Mouse (Mus musculus) testis, adult 2 months (tissue): ENCODE measurements around the gene Ccdc186. TPM values are rescaled to one million over a fixed set of nuclear protein-coding genes. Genes with fewer than 3 reads are reported as not detected.
A peak's percentile ranks its signal among the peaks of the same experiment; 100 is the strongest.

Source experiments
- H3K27ac ChIP-seq: fragments of 200-500 bp; 2 replicates; pipeline ENCODE4 v1.5.1; 2012; ENCODE audit warnings: low read depth, low read length; ENCODE audit not compliant: control insufficient read depth, insufficient read depth
- H3K27me3 ChIP-seq: fragments of 200-500 bp; 2 replicates; pipeline ENCODE4 v1.6.1; 2012; ENCODE audit warnings: mild to moderate bottlenecking, low read length, moderate library complexity; ENCODE audit not compliant: control insufficient read depth, insufficient read depth
- H3K36me3 ChIP-seq: fragments of 200-500 bp; 2 replicates; pipeline ENCODE4 v1.6.1; 2012; ENCODE audit warnings: mild to moderate bottlenecking, low read length; ENCODE audit not compliant: control insufficient read depth, insufficient read depth
- H3K4me1 ChIP-seq: fragments of 200-500 bp; 2 replicates; pipeline ENCODE4 v1.6.1; 2012; ENCODE audit warnings: low read length; ENCODE audit not compliant: control insufficient read depth, insufficient read depth
- H3K4me3 ChIP-seq: fragments of 200-500 bp; 2 replicates; pipeline ENCODE4 v1.5.1; 2012; ENCODE audit warnings: low read depth, mild to moderate bottlenecking, low read length, moderate library complexity, mixed read lengths; ENCODE audit not compliant: control insufficient read depth
- CTCF ChIP-seq: fragments of 200-500 bp; IDR thresholded peaks from 2 replicates; pipeline ENCODE4 v1.5.1; 2012; ENCODE audit warnings: low read depth, mild to moderate bottlenecking, inconsistent platforms, low read length, moderate library complexity; ENCODE audit not compliant: control insufficient read depth, insufficient read depth, insufficient replicate concordance
- POLR2A ChIP-seq: fragments of 200-500 bp; IDR thresholded peaks from 2 replicates; pipeline ENCODE4 v1.6.1; 2012; ENCODE audit warnings: low read depth, mild to moderate bottlenecking, inconsistent platforms, low read length, moderate library complexity; ENCODE audit not compliant: control insufficient read depth
- polyA plus RNA-seq: library from polyadenylated mRNA; depleted of rRNA; stranded (reverse); fragments of >200 nt; gene quantifications from 2 replicates; pipeline ENCODE4 v1.2.3, GENCODE M21; 2012; rRNA removed

The Ccdc186 gene
- polyA plus RNA-seq, 1 experiment, result 13.5 TPM

GRCm38 (mm10) chr19:56750709-56751108, 71.3 kb downstream of the Ccdc186 start:
- no peak overlapping the region for H3K27ac ChIP-seq
- H3K4me3 ChIP-seq, result no peak overlapping the region
- no peaks in the 10 kb centered on the region for H3K27me3 ChIP-seq
- no peaks in the 10 kb centered on the region for H3K36me3 ChIP-seq
- TF ChIP-seq CTCF, result no peak
- no peak for TF ChIP-seq POLR2A
- H3K4me1 ChIP-seq, result no peaks in the 10 kb centered on the region; the same call in 1 of the 2 replicates

GRCm38 (mm10) chr19:56749343-56749742, 72.6 kb downstream of the Ccdc186 start:
- Histone ChIP-seq H3K36me3 (no peaks in the 10 kb centered on the region), H3K27ac (no peak overlapping the region), H3K4me3 (no peak overlapping the region), H3K27me3 (no peaks in the 10 kb centered on the region), H3K4me1 (no peaks in the 10 kb centered on the region; the same call in 1 of the 2 replicates)
- TF ChIP-seq CTCF (no peak), POLR2A (no peak)

GRCm38 (mm10) chr19:56747878-56748277, 74.1 kb downstream of the Ccdc186 start:
- no peak overlapping the region for H3K4me3 ChIP-seq
- no peak overlapping the region for H3K27ac ChIP-seq
- no peak for TF ChIP-seq POLR2A
- no peak for TF ChIP-seq CTCF
- H3K27me3 ChIP-seq, result no peaks in the 10 kb centered on the region
- H3K36me3 ChIP-seq, result no peaks in the 10 kb centered on the region
- no peaks in the 10 kb centered on the region for H3K4me1 ChIP-seq

GRCm38 (mm10) chr19:56746618-56747017, 75.4 kb downstream of the Ccdc186 start:
- no peak overlapping the region for H3K27ac ChIP-seq
- TF ChIP-seq POLR2A (no peak), CTCF (no peak)

GRCm38 (mm10) chr19:56745528-56745927, 76.5 kb downstream of the Ccdc186 start:
- Histone ChIP-seq H3K27ac (no peak overlapping the region), H3K36me3 (no peaks in the 10 kb centered on the region), H3K4me3 (no peak overlapping the region), H3K4me1 (peaks cover 2% of the 10 kb centered on the region), H3K27me3 (no peaks in the 10 kb centered on the region)
- no peak for TF ChIP-seq CTCF
- no peak for TF ChIP-seq POLR2A

More at GRCm38 (mm10) chr19:56746618-56747017, 75.4 kb downstream of the Ccdc186 start:
- H3K36me3 ChIP-seq, result no peaks in the 10 kb centered on the region
- no peaks in the 10 kb centered on the region for H3K4me1 ChIP-seq
- H3K27me3 ChIP-seq, result no peaks in the 10 kb centered on the region
- H3K4me3 ChIP-seq, result no peak overlapping the region

- no peak for TF ChIP-seq POLR2A
- 0 out of 2 replicates have a peak, but pooled peaks have one; percentile 12 for TF ChIP-seq CTCF
- H3K27me3 ChIP-seq, result no peaks in the 10 kb centered on the region
Observed at GRCm38 (mm10) chr19:56745061-56745460, 76.9 kb downstream of the Ccdc186 start.

More at GRCm38 (mm10) chr19:56745061-56745460, 76.9 kb downstream of the Ccdc186 start:
- Histone ChIP-seq H3K4me3 (no peak overlapping the region), H3K27ac (no peak overlapping the region), H3K4me1 (peaks cover 2% of the 10 kb centered on the region), H3K36me3 (no peaks in the 10 kb centered on the region)

Other genes starting within 250 kb of the Ccdc186 start
- gene Adrb1, start 100.0 kb downstream of the Ccdc186 start, polyA plus RNA-seq, result 1.2 and 1.4 TPM in 2 replicates
- gene Tdrd1, start 4.0 kb upstream of the Ccdc186 start, polyA plus RNA-seq, result 55.7 and 67.1 TPM in 2 replicates
- 0.42 and 0.87 TPM in 2 replicates for gene Vwa2, start 52.1 kb upstream of the Ccdc186 start, polyA plus RNA-seq
- 0.51 and 0.87 TPM in 2 replicates for gene Afap1l2, start 186.0 kb upstream of the Ccdc186 start, polyA plus RNA-seq